Mouse (Mus musculus) midbrain, embryonic 15.5 days (tissue): ENCODE measurements around the gene Prox1. TPM values are rescaled to one million over a fixed set of nuclear protein-coding genes. Genes with fewer than 3 reads are reported as not detected.
A peak's percentile ranks its signal among the peaks of the same experiment; 100 is the strongest.

Experiments used
- ATAC-seq: fragments of 200-750 bp; cut with Nextera tagmentation; replicated peaks from 2 replicates; pipeline ENCODE4 v1.8.0; 2017; ENCODE audit warnings: moderate TSS enrichment
- H3K27ac ChIP-seq: fragments of 300-500 bp; sonication (generic); 2 replicates; pipeline ENCODE4 v1.5.1; 2015; ENCODE audit warnings: mild to moderate bottlenecking, inconsistent platforms
- H3K27me3 ChIP-seq: fragments of 300-500 bp; sonication (generic); replicated peaks from 2 replicates; pipeline ENCODE4 v1.6.1; 2015; ENCODE audit warnings: inconsistent platforms
- H3K36me3 ChIP-seq: fragments of 300-500 bp; sonication (generic); replicated peaks from 2 replicates; pipeline ENCODE4 v1.6.1; 2015; ENCODE audit warnings: inconsistent platforms
- H3K4me1 ChIP-seq: fragments of 300-500 bp; sonication (generic); 2 replicates; pipeline ENCODE4 v1.6.1; 2015; ENCODE audit warnings: inconsistent platforms
- H3K4me2 ChIP-seq: fragments of 300-500 bp; sonication (generic); 2 replicates; pipeline ENCODE4 v1.6.1; 2015; ENCODE audit warnings: inconsistent platforms, mild to moderate bottlenecking, moderate library complexity
- H3K4me3 ChIP-seq: fragments of 300-500 bp; sonication (generic); 2 replicates; pipeline ENCODE4 v1.5.1; 2015; ENCODE audit warnings: mild to moderate bottlenecking, inconsistent platforms
- H3K9ac ChIP-seq: fragments of 300-500 bp; sonication (generic); 2 replicates; pipeline ENCODE4 v1.6.1; 2015; ENCODE audit warnings: mild to moderate bottlenecking, inconsistent platforms
- H3K9me3 ChIP-seq: fragments of 300-500 bp; sonication (generic); 2 replicates; pipeline ENCODE4 v1.6.1; 2016; ENCODE audit warnings: inconsistent platforms
- WGBS: fragments of 180-500 bp; shearing (Covaris S2); methylation state at CpG from one replicate; pipeline ENCODE4 v1.1.7; 2015; ENCODE audit warnings: mixed read lengths; 5-methylcytosine and 5-hydroxymethylcytosine counted together
- polyA plus RNA-seq: library from polyadenylated mRNA; unstranded; fragments of >200 nt; fragmentation: Nextera tagmentation; extraction: Ambion mirVana; gene quantifications from 2 replicates; pipeline ENCODE4 v1.2.1, GENCODE M21; 2015

Gene Prox1
- polyA plus RNA-seq, 1 experiment from 2014 or later: 14.1 TPM

DNA sequence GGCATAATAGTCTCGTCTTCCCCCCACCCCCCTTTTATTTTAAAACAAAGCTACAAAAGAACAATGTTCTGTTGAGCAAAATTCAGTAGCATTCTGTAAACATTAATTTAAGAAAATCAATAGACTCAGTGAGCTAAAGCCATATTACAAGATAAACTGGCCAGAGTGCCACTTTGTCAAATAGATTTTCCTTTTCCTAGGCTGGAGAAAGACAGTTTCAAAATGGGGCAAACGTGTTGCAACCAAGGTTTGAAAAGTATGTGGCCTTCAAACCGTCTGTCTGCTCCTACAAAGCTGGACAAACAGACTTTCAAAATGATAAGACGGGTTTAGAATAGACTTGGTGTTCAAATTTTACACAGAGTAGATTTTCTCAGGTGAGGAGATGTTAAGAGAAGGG lies 39.6 kb downstream of the Prox1 start:
- Histone ChIP-seq H3K9me3 (no peaks in the 10 kb centered on the region), H3K4me3 (no peak overlapping the region), H3K9ac (no peak overlapping the region), H3K27ac (no peak overlapping the region), H3K27me3 (no peaks in the 10 kb centered on the region), H3K4me2 (no peak overlapping the region), H3K36me3 (no peaks in the 10 kb centered on the region), H3K4me1 (peaks cover 36% of the 10 kb centered on the region)
- WGBS: 64% methylated on average over 4 of the region's 4 CpGs
- ATAC-seq: no peak

DNA sequence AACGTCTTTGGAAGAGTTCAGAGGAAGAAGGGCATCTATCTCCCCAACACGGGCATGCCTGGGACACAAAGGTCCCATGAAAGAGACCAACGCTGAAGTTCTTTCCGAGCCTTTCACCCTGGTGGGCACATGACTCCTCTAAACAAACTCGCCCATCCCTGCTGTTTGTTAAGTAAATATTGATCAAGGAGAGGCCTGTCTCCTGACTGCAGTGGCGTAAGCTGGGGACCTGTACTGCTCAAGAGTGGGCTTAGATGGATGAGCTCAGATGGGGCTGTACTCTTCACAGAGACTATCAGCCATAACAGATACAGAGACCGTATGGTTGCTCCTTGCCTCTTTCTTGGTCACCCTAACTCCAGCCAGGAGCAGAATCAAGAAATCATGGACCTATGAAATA lies 41.0 kb downstream of the Prox1 start:
- H3K9ac ChIP-seq: no peak overlapping the region
- no peak overlapping the region for H3K27ac ChIP-seq
- H3K4me2 ChIP-seq: no peak overlapping the region
- no peaks in the 10 kb centered on the region for H3K9me3 ChIP-seq
- H3K27me3 ChIP-seq: no peaks in the 10 kb centered on the region
- H3K4me3 ChIP-seq: no peak overlapping the region
- 47% methylated on average over 7 of the region's 7 CpGs for WGBS
- H3K36me3 ChIP-seq: no peaks in the 10 kb centered on the region
- ATAC-seq: peak; percentile 51; the same call in 1 of the 2 replicates
- peaks cover 36% of the 10 kb centered on the region for H3K4me1 ChIP-seq

DNA sequence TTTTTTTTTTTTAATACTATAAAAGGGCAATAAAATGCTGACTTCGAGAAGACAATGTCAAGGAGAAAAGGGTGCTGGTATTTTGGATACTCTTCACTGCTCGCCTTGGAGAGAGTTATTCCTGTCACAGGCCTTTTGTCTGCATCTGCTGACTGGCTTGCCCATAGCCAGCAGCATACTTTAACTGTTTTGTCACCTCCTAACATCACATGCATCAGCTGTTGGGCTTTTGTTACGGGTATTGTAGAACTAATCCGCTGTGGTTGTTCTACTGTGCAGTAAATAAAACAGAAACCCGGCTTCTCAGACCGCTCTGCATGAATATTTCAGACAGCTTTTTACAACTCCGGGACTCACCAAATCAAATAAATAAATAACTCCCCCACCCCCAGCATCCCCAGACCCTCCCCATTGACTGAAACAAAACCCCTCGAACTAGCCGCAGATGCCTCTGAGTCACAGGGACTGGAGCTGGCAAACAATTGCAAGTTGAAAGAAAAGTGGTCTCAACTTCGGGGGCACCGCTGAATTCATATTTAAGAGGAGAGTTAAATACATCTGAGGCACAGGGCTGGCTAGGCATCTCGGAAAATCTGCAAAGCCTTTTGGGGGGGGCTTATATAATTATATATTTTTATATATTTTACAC lies 41.7 kb downstream of the Prox1 start:
- H3K36me3 ChIP-seq: no peaks in the 10 kb centered on the region
- H3K4me1 ChIP-seq: peaks cover 36% of the 10 kb centered on the region
- no peak overlapping the region for H3K9ac ChIP-seq
- ATAC-seq: 0 out of 2 replicates have a peak, but pooled peaks have one; percentile 28
- H3K27me3 ChIP-seq: no peaks in the 10 kb centered on the region
- no peak overlapping the region for H3K4me3 ChIP-seq
- no peak overlapping the region for H3K27ac ChIP-seq
- H3K4me2 ChIP-seq: peak overlapping the region; percentile 11; the same call in 1 of the 2 replicates
- H3K9me3 ChIP-seq: no peaks in the 10 kb centered on the region
- 9% methylated on average over 12 of the region's 12 CpGs for WGBS

DNA sequence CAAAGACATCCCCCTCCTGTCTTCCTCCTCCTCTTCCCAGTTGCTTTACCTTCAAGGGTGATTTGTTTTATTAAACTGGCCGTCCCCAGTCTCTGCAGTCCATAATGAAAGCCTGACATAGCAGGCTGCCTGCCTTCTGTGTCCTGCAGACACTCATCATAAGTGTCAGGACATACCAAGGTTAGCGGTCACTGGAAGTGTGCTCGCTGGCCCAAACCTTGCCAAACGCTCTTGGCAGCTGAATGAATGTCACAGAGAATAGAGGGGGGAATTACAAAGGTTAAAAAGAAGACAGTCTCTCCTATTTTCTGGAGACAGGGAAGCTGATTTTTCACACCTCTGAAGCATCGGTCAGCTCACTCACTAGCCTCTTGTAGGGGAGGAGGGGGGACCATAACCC lies 42.6 kb downstream of the Prox1 start:
- Histone ChIP-seq H3K9ac (no peak overlapping the region), H3K27me3 (no peaks in the 10 kb centered on the region), H3K9me3 (no peaks in the 10 kb centered on the region), H3K27ac (no peak overlapping the region), H3K4me3 (no peak overlapping the region), H3K4me1 (peaks cover 36% of the 10 kb centered on the region), H3K36me3 (no peaks in the 10 kb centered on the region), H3K4me2 (no peak overlapping the region)
- WGBS: 21% methylated on average over 5 of the region's 5 CpGs
- ATAC-seq: no peak

DNA sequence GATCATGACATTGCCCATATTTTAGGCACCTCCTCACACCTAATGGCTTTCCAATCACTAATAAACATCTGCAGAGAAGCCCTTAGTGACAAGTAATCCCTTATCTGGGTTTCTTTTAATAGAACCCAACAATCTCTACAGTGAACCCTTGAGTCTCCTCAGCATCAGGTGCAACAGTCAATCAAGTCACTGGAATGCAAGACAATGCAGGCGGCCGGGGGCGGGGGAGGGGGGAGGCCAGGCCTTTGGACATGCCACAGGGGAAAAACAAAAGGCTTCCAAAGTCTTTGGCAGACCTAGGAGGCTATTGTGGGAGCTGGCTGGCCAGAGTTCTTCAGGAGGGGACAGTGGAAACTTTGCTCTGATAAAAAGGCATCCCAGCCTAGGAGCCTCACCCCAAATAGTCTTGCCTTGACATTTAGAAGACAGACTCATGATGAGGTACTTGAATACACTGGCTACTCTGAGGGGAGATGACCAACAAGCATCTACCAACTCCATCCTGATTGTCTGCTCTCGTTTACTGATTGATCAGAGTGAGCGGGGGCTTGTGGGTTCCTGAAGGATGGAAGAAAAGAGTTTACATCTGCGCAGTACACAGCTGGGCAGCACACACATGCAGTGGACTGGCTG lies 43.2 kb downstream of the Prox1 start:
- 31% methylated on average over 6 of the region's 6 CpGs for WGBS
- Histone ChIP-seq H3K4me3 (no peak overlapping the region), H3K27ac (no peak overlapping the region), H3K4me1 (peaks cover 36% of the 10 kb centered on the region), H3K9ac (no peak overlapping the region), H3K27me3 (no peaks in the 10 kb centered on the region), H3K36me3 (no peaks in the 10 kb centered on the region), H3K9me3 (no peaks in the 10 kb centered on the region), H3K4me2 (no peak overlapping the region)
- ATAC-seq: no peak

DNA sequence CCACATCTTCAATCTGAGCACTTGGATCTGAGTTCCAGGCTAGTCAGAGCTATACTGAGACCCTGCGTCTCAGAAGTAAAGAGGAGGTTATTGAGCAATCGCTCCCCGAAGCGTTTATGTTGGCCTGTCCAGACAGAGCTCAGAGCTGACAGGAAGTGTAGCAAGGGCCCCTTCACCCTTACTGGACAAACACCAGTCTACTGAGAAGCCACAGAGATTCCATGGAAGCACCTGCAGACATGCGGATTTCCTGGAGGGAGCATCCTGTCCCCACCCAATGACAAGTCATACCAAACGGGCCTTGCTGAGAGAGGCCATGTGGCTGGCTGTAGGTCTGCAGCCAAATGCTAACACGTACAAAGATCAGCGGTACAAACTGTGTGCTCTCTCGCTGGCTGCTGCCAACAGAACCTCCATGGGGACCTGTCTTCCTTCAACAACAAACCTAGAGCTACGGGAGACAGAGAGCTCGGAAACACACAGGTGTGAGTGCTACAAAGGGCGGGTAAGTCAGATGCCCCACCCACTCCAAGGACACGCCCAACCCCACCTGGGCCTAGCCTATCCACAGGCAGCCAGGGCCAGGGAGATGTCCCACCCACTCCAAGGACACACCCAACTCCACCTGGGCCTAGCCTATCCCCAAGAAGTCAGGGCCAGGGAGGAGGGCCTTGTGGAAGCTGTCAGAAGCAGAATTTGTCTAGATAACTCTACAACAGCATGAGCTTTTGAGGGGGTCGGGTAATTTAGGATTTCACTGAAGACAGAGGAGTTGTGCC lies 45.4 kb downstream of the Prox1 start:
- ATAC-seq: no peak
- no peak overlapping the region for H3K4me3 ChIP-seq
- no peaks in the 10 kb centered on the region for H3K27me3 ChIP-seq
- no peak overlapping the region for H3K27ac ChIP-seq
- 90% methylated on average over 14 of the region's 14 CpGs for WGBS
- no peaks in the 10 kb centered on the region for H3K9me3 ChIP-seq
- no peak overlapping the region for H3K4me2 ChIP-seq
- H3K4me1 ChIP-seq: peaks cover 27% of the 10 kb centered on the region
- no peak overlapping the region for H3K9ac ChIP-seq
- H3K36me3 ChIP-seq: no peaks in the 10 kb centered on the region

DNA sequence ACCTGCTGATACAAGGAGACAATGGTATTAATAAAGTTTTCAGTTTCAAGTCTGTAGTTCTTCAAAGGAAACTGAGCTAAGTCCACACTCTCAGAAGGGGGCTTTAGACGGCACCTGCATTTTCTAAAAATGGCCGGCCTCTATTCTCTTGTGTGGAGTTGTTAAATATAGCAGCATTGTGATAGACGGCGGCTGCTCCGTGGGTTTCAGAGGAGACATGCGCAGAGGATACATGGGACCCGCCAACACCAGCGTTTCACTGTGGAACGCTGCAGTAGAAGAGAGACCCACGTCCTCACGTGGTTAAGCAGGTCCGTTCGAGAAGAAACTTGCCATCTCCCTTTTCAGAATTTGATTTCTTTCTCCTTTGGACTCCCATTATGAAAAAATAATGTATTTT lies 47.1 kb downstream of the Prox1 start:
- Histone ChIP-seq H3K27ac (no peak overlapping the region), H3K4me3 (no peak overlapping the region), H3K9ac (no peak overlapping the region), H3K4me2 (no peak overlapping the region), H3K9me3 (no peaks in the 10 kb centered on the region), H3K27me3 (no peaks in the 10 kb centered on the region), H3K36me3 (no peaks in the 10 kb centered on the region), H3K4me1 (peaks cover 10% of the 10 kb centered on the region)
- WGBS: 86% methylated on average over 13 of the region's 13 CpGs
- ATAC-seq: no peak

DNA sequence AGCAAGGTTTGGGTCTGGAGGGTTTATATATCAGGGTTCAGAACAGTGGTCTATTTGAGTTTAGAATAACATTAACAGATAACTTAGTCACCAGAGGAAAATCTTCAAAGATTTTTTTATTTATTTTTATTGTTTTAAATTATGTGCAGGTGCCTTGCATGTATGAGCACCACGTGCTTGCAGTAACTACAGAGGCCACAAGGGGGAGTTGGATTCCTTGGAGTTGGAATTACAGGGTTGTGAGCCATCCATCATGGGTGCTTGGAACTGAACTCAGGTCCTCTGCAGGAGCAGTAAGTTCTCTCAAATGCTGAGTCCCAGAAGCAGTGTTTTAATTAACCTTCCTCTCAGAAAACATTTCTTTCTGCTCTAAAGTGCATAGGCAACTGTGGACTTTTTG lies 54.5 kb downstream of the Prox1 start:
- H3K9ac ChIP-seq: no peak overlapping the region
- H3K27ac ChIP-seq: no peak overlapping the region
- no peak overlapping the region for H3K4me2 ChIP-seq
- WGBS: 78% methylated on average over 1 of the region's 1 CpGs
- H3K36me3 ChIP-seq: no peaks in the 10 kb centered on the region
- no peaks in the 10 kb centered on the region for H3K27me3 ChIP-seq
- no peaks in the 10 kb centered on the region for H3K4me1 ChIP-seq
- H3K9me3 ChIP-seq: no peaks in the 10 kb centered on the region
- no peak overlapping the region for H3K4me3 ChIP-seq
- ATAC-seq: no peak

DNA sequence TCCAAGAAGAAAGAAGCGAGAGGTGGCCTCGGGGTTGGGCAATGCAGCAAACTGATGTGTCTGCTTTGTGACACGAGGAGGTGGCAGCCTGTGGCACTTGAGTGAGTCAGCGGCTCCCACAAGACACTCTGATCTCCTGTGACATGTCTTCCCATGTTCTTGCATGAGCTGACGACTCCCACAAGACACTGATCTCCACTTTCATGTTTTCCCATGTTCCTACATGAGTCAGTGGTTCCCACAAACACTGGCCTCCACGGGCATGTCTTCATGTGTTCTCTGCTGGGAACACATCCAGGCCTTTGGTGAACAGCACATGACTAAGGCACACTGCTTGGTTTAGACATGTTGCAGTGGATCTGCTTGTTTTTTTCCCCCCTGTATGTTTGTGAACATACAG lies 58.8 kb downstream of the Prox1 start:
- 55% methylated on average over 6 of the region's 6 CpGs for WGBS
- no peak overlapping the region for H3K4me3 ChIP-seq
- no peaks in the 10 kb centered on the region for H3K4me1 ChIP-seq
- no peaks in the 10 kb centered on the region for H3K36me3 ChIP-seq
- H3K4me2 ChIP-seq: no peak overlapping the region
- H3K9ac ChIP-seq: no peak overlapping the region
- H3K27me3 ChIP-seq: no peaks in the 10 kb centered on the region
- no peaks in the 10 kb centered on the region for H3K9me3 ChIP-seq
- ATAC-seq: no peak
- no peak overlapping the region for H3K27ac ChIP-seq

DNA sequence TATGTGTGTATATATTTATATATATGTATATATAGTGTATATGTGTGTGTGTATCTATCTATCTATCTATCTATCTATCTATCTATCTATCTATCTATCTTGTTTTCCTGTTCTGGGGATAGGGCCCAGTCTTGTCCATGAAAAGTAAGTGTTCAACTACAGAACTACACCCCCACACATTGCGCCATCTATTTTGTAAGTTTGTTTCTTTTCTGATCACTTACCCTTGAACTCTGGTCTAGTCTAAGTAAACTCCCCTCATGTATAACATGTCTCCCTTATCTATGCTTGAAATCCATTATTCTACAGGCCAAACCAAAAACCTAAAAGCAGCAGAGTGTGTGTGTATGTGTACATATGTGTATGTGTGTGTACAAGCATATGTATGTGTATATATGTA lies 62.9 kb downstream of the Prox1 start:
- H3K27me3 ChIP-seq: no peaks in the 10 kb centered on the region
- ATAC-seq: no peak
- no peaks in the 10 kb centered on the region for H3K9me3 ChIP-seq
- no peak overlapping the region for H3K4me2 ChIP-seq
- no peak overlapping the region for H3K27ac ChIP-seq
- no peaks in the 10 kb centered on the region for H3K36me3 ChIP-seq
- no peak overlapping the region for H3K9ac ChIP-seq
- no peak overlapping the region for H3K4me3 ChIP-seq
- 89% methylated on average over 1 of the region's 1 CpGs for WGBS
- H3K4me1 ChIP-seq: no peaks in the 10 kb centered on the region

DNA sequence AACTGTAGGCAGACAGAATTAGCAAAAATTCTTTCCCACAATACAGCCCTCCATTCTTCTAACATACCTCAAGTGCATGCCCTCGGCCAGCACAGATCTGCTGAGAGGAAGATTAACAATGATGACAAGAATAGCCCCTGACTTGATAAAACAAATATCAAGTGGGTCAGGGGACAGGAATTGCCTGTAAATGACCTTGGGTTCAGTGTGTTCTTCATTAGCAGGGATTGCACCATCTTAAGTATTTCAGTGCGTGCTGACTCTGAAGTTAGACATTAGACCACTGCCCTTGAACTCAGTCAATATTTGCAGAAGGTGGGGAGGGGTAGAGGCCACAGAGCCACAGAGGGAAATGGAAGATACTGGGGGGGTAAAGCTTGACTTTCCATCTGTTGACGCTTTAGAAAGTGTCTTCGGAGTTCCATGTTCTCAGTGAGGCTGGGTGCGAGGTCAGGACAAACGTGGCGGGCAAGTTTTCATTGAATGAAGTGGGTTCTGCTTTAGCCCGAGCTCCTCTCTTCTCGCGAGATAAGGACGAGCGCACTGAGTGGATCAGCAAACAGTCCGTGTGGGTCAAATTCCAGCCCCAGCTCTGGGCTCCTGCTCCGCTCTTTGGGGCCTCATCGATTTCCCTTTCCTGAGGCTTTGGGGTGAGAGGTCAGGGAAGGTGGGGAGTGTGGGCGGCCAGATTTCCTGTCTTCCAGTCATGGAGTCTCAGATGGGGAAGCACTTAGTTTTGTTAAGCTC lies 63.7 kb downstream of the Prox1 start:
- Histone ChIP-seq H3K4me1 (no peaks in the 10 kb centered on the region), H3K27ac (no peak overlapping the region), H3K4me2 (no peak overlapping the region), H3K36me3 (no peaks in the 10 kb centered on the region), H3K9ac (no peak overlapping the region), H3K27me3 (no peaks in the 10 kb centered on the region), H3K9me3 (no peaks in the 10 kb centered on the region), H3K4me3 (no peak overlapping the region)
- WGBS: 82% methylated on average over 16 of the region's 16 CpGs
- no peak for ATAC-seq

DNA sequence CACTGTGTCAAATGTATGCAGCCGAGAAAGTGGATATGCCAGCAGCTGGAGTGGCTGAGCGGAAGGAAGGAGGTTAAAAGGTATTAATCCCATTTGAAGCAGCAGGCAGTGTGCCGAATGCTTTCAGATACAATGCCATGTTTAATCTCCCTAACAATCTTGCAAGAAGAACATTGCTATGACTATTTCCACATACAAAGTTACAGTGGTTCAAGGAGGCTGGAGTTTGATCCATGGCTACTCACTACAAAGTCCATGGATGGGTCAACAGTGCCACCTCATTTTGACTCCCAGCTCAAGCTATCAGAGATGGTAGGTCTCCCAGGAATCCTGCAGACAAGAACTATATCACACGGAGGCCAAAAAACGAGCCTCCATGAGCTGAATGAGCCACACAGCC lies 64.5 kb downstream of the Prox1 start:
- Histone ChIP-seq H3K4me3 (no peak overlapping the region), H3K36me3 (no peaks in the 10 kb centered on the region), H3K4me2 (no peak overlapping the region), H3K9ac (no peak overlapping the region), H3K27me3 (no peaks in the 10 kb centered on the region), H3K9me3 (no peaks in the 10 kb centered on the region), H3K4me1 (no peaks in the 10 kb centered on the region), H3K27ac (no peak overlapping the region)
- WGBS: 40% methylated on average over 5 of the region's 5 CpGs
- ATAC-seq: no peak
